Mouse (Mus musculus): ENCODE results near the gene Msrb1.
"Not testable (repeated sequence)": the region's sequence is repeated elsewhere in the genome, so short reads cannot be mapped to it uniquely, and the experiment has no call there.

The Msrb1 gene

DNA sequence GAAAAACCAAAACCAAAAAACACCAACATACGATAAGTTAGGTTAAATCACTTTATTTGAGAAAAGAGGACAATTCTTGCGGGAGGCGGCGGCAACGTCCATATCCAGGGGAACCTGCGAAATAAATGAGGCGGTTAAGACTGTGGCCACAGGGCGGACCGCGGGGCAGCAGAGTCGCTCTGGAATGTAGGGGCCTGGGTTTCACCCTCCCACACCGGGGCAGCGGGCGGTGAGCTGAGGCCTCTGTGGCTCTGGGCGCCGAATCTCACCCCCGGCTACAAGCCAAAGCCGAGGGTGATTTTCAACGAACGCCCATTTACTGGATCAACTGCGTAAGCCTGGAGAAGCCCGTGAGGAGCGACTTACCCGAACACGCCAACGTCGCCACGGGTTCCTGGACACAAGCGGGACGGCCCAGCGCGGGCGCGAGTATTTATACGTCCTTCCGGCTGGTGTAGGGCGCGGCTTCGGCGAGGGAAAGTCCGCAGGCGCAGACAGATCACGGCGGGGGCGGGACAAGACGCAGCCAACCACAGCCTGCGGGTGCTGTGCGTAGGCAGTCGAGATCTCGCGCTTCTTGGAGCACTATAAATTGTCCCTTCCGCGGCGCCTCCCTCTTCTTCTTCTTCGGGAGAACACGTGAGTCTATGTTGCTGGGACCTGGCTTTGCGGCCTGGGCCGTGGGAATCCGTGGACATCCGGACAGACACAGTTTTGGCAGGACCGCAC lies 16.8 kb upstream of the Msrb1 start:
- peak; percentile 99 for DNase-seq (ENCODE audit: low spot score)

DNA sequence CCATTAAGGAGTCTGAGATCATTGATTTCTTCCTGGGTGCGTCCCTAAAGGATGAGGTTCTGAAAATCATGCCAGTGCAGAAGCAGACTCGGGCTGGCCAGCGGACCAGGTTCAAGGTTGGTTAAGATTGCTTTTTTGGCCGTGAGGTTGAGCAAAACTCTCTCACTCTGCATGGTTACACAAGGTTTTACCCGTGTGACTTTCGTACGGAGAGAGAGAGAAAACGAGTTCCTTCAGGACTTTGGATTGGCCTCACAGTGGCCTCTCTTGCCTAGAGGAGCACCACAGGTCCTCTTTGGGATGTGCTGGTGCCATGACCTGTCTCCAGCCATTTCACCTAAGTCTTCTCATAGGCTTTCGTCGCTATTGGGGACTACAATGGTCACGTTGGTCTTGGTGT lies 15.8 kb upstream of the Msrb1 start:
- peak; percentile 15 for DNase-seq (ENCODE audit: low spot score)

DNA sequence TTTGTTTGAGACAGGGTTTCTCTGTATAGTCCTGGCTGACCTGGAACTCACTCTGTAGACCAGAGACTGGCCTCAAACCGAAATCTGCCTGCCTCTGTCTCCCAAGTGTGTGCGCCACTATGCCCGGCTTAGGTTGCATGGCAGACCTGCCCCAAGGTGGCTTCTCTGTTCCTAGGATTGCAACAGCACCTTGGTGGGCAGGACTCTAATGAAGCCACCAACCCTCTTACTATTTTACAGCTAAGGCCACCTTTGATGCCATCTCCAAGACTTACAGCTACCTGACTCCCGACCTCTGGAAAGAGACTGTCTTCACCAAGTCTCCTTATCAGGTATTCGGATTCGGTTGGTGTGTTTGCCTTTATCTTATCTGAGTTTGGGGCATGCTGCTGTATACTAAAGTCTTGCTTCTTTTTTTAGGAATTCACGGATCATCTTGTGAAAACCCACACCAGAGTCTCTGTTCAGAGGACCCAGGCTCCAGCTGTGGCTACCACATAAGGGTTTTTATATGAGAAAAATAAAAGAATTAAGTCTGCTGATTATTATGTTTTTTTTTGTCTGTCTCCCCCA lies 15.0 kb upstream of the Msrb1 start:
- not testable (repeated sequence) for DNase-seq (ENCODE audit: low spot score)

DNA sequence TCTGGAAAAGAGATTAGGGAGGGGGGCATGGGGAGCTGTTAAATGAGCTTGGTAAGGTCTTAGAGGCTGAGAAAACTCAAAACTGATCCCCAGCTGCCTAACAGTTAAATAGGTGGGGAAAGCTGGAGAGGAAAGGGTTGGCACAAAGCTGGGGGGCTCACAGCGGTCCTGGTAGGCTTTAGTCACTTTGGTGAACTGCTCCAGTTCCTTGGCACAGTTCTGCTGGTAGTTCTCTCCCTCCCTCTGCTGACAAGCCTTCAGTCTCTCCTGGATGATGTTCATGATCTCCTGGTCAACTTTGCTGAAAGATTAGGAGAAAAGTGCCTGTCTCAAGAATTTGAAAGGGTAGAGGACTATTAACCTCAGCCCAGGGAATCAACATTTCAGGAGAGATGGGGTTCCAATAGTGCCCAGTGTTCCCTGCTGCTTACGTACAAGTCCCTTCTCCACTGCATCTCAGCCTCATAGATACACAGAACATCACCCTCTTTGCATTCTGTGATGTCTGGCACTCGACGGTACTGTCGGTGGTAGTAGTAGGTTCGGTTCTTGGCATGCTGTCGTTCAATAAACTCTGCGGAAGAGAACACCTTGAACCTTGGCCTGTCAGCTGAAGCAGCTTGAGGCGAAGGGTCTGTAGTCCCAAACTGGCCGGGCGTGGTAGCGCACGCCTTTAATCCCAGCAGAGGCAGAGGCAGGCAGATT lies 14.1 kb upstream of the Msrb1 start:
- DNase-seq (ENCODE audit: low spot score): peak; percentile 24

DNA sequence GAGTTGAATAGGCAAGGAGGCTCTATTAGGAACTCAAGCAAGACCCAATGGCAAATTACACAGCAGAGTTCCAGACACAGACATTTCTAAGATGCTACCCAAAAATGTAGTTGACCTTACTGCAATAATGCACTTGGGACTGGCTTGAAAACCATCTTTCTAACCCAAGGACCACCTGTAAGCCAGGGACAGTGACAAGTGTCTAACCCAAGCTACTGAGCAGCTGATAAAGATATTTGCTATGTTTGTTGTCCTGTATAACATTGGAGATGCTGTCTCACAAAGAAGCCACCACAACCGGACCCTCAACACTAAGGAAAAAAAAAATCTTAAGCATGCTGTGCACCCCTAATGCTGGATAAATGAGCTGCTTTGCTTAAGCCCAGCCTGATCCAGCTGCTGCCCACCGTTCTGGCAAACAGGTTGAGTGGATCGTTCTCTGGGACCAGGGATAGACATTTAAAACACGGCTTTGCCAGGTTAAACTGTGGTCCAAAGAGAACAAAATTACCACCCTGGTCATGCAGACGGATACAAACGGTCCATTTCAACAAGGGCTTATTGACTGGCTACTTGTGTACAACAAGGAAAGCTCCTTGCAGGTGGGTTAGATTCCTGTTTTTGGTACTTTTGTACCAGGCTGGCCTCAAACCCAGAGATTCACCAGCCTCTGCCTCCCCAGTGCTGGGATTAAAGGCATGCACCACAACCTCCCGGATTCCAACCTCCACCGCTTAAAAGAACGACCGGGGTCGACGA lies 13.1 kb upstream of the Msrb1 start:
- DNase-seq (ENCODE audit: low spot score): peak; percentile 35

DNA sequence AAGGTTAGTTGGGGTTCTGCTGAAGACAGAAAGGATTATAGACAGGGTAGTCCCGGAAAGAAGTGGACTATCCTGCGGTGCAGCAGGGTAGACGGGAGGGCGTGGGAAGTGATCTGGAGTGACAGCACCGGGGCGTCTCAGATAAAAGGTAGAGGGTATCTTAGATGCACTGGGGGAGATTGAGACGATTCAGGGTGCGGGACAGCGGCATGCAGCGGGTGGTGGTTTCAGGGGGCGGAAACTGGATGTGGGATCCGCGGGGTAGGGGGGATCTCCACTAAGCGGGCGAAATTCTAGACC lies 12.6 kb upstream of the Msrb1 start:
- no peak for DNase-seq (ENCODE audit: low spot score)

DNA sequence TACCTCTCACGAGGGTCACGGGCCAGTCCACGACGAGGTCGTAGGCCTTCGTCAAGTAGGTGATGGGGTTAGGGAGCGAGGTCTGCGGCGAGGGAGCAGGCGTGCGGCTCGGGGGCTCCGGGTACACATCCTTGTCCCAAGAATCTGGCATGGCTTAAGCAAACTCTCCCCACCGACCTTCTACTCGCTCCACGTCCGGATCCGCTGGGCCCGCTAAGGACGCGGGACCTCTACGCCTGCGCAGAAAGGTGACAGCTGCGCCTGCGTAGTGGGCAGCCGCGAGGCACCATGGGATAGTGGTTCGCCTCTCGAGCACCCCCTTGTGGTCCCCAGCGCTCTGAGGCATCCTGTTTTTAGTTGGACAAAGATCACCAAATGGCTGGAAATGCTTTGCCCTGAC lies 12.3 kb upstream of the Msrb1 start, which contains the start of gene Ndufb10:
Gene Ndufb10, minus strand, starts transcription at position 295 of the 400 bp plus-strand sequence.
- DNase-seq (ENCODE audit: low spot score): peak; percentile 98

DNA sequence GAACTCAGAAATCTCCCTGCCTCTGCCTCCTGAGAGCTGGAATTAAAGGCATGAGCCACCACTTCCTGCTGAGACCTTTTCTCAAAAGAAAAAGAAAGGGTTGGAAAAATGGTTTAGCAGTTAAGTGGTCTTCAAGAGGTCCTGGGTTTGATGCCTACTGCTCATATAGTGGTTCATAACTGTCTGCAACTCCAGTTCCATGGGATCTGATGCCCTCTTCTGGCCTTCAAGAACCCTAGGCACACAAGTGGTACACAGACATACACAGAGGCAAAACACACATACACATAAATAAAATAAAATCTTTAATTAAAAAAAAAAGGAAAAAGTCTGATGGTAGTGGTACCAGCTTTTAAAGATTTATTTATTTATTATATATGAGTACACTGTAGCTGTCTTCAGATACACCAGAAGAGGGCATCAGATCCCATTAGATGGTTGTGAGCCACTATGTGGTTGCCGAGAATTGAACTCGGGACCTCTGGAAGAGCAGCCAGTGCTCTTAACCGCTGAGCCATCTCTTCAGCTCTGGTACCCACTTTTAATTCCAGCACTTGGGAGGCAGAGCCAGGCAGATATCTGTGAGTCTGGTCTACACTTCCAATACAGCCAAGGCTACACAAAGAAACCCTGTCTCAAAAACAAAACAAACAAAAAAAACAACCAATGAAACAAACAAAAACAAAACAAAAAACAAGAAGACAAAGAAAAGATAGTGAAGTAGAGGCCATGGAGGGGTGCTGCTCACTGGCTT lies 10.6 kb upstream of the Msrb1 start:
- no peak for DNase-seq (ENCODE audit: low spot score)

DNA sequence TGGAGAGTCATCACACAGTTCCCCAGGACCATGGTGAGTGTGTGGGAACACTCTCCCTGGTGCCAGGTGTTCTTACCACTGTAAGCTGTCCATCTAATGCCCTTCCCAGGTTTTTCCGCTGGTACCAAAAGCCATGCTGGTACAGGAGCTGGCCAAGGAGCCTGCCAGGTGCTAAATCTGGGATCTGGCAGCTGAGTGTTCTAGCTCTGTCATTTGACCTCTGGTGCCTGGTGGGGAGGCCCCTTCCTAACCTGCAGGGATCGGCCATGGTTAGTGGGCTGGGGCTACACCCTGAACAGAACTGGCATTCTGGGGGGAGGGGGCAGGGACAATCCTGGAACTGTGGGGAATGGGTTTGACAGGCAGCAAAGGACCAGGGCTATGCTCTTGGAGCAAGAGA lies 8.8 kb upstream of the Msrb1 start, which contains the start of gene Rpl3l:
Gene Rpl3l, plus strand, starts transcription at position 203 of the 400 bp plus-strand sequence.
- no peak for DNase-seq (ENCODE audit: low spot score)

DNA sequence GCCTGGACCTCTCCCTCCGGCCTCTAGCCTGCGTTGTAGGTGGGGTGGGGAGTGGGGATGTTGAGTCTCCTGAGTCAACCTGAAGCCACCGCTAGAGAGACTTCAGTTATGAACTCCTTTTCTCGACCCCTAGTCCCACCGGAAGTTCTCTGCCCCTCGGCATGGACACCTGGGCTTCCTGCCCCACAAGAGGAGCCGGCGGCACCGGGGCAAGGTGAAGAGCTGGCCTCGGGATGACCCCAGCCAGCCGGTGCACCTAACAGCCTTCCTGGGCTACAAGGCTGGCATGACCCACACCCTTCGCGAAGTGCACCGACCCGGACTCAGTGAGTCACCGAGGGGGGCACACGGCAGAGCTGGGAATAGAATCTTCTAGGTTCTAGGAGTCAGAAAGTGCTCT lies 8.3 kb upstream of the Msrb1 start:
- no peak for DNase-seq (ENCODE audit: low spot score)

DNA sequence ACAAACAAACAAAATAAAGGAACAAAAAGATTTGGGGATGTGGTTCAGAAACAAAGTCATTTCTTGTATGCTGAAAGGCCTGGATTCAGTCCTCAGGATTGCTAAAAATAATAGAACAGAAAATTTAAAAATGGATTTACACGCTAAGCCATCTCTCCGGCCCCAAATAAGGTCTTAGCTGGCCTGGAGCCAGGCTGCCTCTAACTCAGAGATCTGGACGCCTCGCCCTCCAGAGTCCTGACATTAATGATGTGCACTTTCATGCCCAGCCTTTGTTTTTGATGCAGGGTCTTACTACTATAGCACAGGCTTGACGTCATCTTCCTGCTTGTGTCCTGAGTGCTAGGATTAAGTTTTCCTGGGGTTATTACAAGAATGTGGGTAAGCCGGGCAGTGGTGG lies 7.4 kb upstream of the Msrb1 start:
- no peak for DNase-seq (ENCODE audit: low spot score)

DNA sequence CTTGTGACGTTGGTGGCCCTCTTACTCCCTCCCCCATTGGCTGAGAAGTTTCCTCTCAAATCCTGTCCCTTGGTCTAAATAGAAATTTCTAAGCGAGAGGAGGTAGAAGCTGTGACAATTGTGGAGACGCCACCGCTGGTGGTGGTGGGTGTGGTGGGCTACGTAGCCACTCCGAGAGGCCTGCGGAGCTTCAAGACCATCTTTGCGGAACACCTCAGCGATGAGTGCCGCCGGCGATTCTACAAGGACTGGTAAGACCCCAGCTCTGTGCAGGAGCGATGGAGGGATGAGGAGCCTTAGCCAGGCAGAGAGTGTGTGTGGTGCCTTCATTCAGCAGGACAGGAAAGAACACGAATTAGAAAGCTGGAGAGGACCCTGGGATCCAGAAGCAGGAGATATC lies 5.7 kb upstream of the Msrb1 start:
- no peak for DNase-seq (ENCODE audit: low spot score)

DNA sequence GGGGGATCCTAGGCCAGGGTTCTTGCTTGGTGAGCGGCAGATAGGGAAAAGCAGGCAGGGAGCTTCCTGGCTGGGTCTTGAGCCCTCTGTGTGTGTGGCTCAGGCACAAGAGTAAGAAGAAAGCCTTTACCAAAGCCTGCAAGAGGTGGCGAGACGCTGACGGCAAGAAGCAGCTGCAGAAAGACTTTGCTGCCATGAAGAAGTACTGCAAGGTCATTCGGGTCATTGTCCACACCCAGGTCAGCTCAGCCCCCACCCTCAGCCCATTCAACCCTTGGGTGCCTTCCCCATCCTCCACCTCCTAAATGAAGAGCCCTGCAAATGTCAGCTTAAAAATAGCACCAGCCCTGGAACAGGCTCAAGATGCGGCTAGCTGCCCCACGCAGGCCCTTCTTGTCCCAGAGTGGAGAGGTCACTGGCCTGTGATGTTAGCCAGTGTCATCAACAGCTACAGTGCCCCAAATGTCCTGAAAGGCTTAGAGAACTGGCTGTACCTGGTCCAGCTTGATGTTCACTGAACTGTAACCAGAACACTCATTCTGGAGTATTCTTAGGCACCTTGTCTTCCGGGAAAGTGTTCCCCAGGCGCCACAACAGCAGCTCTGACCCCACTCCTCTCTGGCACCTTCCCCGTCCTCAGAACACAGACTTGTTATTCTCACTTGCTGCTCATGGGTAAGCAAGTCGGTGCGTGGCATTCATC lies 4.1 kb upstream of the Msrb1 start:
- DNase-seq (ENCODE audit: low spot score): no peak

DNA sequence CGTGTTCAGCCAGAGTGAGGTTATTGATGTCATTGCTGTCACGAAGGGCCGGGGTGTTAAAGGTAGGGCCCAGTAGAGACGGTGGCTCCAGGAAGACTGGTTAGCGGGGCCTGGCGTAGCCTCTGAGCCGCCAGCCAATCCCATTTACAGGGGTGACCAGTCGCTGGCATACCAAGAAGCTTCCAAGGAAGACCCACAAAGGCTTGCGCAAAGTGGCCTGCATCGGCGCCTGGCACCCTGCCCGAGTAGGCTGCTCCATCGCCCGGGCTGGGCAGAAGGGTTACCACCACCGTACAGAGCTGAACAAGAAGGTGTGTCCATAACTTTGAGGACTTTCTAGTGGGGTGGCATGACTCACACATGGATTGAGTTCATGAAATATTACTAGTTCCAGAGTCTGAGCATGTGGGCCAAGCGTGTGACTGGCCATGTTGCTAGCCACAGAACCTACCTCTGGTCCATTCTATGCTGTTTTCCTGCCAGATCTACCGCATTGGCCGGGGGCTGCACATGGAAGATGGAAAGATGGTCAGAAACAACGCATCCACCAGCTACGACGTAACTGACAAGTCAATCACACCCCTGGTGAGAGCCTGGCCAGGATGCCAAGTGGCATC lies 2.9 kb upstream of the Msrb1 start:
- DNase-seq (ENCODE audit: low spot score): no peak

DNA sequence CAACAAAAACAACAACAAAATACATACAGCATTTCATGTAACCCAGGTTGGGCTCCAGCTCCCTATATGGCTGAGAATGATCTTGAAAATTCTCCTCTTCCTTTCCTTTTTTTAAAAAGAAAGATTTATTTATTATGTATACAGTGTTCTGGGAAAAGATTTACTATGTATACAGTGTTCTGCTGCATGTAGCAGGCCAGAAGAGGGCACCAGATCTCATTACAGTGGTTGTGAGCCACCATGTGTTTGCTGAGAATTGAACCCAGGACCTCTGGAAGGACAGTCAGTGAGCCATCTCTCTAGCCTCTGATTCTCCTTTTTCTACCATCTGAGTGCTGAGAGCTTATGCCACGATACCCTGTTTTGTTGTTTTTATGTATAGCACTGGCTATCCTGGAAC lies 1.9 kb upstream of the Msrb1 start:
- no peak for DNase-seq (ENCODE audit: low spot score)

DNA sequence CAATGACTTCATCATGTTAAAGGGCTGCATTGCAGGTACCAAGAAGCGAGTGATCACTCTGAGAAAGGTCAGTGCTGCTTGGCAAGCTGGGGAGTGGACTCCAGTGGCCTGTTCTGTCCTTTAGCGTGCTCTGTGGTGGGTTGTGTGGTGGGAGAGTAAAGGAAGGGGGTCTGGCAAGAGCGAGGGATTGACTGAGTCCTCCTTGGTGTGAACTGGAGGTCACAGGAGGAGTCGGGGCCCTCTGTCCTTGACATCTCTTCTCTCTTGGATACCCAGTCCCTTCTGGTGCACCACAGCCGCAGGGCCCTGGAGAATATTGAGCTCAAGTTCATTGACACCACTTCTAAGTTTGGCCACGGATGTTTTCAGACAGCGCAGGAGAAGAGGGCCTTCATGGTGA lies 996 bp upstream of the Msrb1 start:
- no peak for DNase-seq (ENCODE audit: low spot score)

DNA sequence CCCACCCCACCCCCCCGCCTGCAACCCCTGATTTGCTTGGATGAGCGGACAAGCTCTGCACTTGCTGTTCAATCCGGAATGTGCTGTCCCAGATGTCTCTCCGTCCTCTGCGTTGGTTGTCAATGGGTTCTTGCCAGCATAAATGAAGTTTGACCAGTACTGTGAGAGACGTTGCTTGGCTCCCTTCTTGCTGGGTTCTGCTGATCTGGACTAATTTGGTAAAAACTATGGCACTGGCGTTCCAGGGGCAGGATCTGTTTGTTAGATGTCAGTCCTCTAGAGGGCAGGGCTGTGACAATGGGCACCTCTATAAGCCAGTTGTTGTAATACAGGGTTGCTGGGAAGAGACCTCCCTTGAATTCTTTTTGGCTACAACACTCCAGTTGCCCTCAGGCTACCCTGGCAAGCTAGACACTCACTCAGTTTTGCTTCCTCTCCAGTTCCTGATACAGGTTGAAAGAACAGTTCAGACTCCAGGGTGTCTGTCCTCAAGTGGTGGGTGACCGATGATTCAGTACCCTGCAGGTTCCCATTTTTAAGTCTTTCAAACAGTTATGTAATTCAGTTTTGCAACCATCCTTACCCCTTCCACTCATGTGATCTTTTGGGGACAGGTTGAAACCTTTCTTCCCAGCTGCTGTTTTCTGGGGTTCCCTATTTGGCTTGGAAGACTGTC lies 831 bp downstream of the Msrb1 start:
- DNase-seq (ENCODE audit: low spot score): no peak

DNA sequence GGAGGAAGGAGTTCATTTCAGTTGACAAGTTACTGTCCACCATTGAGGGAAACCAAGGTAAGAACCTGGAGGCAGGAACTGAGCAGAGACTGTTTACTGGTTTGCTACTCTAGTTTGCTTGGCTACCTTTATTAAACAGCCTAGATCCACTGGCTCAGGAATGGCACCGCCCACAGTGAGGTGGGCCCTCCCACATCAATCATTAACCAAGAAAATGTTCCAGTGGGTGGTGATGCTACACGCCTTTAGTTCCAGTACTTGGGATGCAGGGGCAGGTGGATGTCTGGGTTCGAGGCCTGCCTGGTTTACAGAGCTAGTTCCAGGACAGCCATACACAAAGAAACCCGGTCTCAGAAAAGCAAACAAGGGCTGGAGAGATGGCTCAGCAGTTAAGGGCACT lies 1.8 kb downstream of the Msrb1 start:
- DNase-seq (ENCODE audit: low spot score): no peak

DNA sequence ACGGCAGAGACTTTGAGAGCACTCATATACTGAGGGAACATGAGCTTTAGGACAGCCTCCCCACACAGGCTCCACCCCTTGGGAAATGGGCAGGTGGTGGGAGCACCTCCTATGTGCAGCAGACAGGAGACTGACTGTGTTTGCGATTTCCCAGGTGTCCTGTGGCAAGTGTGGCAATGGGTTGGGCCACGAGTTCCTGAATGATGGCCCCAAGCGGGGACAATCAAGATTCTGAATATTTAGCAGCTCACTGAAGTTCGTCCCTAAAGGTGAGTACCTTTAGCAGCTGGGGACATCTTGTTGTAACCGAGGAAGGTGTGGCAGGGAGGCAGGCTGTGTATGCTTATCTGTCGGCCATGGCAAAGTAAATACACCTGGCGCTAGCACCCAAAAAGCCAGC lies 3.5 kb downstream of the Msrb1 start:
- DNase-seq (ENCODE audit: low spot score): no peak

DNA sequence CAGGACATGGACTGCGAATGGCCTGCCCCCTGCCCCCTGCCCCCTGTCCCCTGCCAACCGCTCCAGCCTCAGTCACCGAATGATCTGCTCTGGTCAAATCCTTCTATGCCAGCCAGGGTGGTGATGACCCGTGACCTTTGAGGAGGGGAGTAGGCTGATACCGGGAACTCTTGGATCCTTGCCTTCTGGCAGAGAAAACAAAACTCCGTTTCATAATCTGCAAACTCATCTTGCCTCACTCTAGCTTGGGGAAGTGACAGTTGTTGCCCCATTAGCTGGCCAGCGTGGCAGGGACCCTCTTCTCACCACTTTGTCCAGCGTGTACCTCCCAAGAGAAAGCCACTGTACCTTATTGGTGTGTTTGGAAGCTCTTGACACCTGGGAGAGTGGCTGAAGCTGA lies 5.9 kb downstream of the Msrb1 start:
- DNase-seq (ENCODE audit: low spot score): no peak

All from embryo, embryonic 10.5 days (tissue).